Mouse (Mus musculus): ENCODE results near the gene Rnf144a. TPM values are rescaled to one million over a fixed set of nuclear protein-coding genes. Genes with fewer than 3 reads are reported as not detected.

Rnf144a gene
- total and polyA plus RNA-seq, 3 experiments = not detected

DNA sequence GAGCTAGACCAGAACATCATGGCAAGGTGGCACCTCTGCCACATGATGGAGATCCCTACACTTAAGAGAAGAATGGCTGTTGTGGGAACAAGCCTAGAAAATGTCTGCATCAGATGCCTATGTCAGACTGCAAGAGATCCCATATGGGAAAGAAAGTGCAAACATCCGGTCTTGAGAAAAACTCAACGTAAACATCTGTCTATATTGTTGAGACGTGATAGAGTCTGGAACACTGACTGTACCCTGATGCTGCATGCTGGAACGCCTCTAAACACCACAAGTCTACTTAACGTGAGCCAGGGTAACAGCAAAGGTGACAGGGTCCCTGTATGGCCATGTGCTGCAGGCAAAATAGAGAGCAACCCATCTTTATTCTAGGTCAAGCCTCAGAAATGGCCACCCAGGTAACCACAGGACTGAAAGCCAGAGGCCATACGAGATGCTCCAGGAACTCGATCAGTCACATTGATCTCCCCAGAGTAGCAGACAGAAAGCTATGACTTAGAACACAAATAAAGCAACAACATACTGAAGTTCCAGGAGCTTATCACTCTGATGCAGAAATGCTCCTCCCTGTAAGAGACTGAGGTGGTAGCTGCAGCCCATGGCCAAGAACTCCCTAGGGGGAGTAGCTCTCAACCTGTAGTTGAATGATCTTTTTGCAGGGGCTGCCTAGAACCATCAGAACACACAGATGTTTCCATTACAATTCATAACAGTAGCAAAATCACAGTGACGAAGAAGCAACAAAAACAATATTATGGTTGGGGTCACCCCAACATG, 38.3 kb downstream of the Rnf144a start:
- Histone ChIP-seq H3K4me1 (ENCODE audit: control insufficient read depth in 1 of 2, insufficient read depth in 2 of 2, low read length in 2 of 2) (no peaks in the 10 kb centered on the region), H3K36me3 (ENCODE audit: control insufficient read depth in 1 of 2, insufficient read depth in 2 of 2, low read length in 2 of 2) (no peaks in the 10 kb centered on the region), H3K79me2 (ENCODE audit: control insufficient read depth, insufficient read depth, low read length, poor library complexity) (no peaks in the 10 kb centered on the region), H3K4me3 (ENCODE audit: control insufficient read depth in 1 of 2, insufficient read depth in 1 of 2, low read depth in 2 of 2, low read length in 2 of 2) (no peak overlapping the region), H3K27ac (ENCODE audit: control insufficient read depth, low read depth, low read length) (no peak overlapping the region), H3K27me3 (ENCODE audit: control insufficient read depth in 1 of 2, insufficient read depth in 2 of 2, low read length in 2 of 2) (no peaks in the 10 kb centered on the region), H3K9ac (ENCODE audit: control insufficient read depth, low read depth, low read length, poor library complexity, severe bottlenecking) (no peak overlapping the region), H3K9me3 (replicated peaks; ENCODE audit: insufficient read depth, low read length) (no peaks in the 10 kb centered on the region)
- no peak for DNase-seq (ENCODE audit: low read depth, low spot score)
- TF ChIP-seq TAL1 (IDR thresholded peaks at IDR 0.05; ENCODE audit: low read length) (no peak), CTCF (IDR thresholded peaks at IDR 0.05 in 2 of 3, conservative IDR thresholded peaks at IDR 0.05 in 1 of 3; ENCODE audit: control insufficient read depth in 1 of 3, insufficient read depth in 1 of 3, low read depth in 2 of 3, low read length in 3 of 3, poor library complexity in 1 of 3, severe bottlenecking in 1 of 3) (no peak), POLR2AphosphoS5 (IDR thresholded peaks at IDR 0.05; ENCODE audit: borderline replicate concordance, low read depth, low read length) (no peak), MXI1 (IDR thresholded peaks at IDR 0.05; ENCODE audit: low read depth, low read length) (no peak), MEF2A (IDR thresholded peaks at IDR 0.05; ENCODE audit: extremely low read depth, insufficient replicate concordance, low read depth, low read length, poor library complexity, severe bottlenecking) (no peak), NRF1 (IDR thresholded peaks at IDR 0.05; ENCODE audit: insufficient read depth, low read depth, low read length, poor library complexity, severe bottlenecking) (no peak), ZMIZ1 (IDR thresholded peaks at IDR 0.05; ENCODE audit: low read depth, low read length) (no peak), USF2 (IDR thresholded peaks at IDR 0.05; ENCODE audit: borderline replicate concordance in 1 of 2, insufficient read depth in 1 of 2, low read depth in 1 of 2, low read length in 2 of 2) (no peak), CHD1 (IDR thresholded peaks at IDR 0.05; ENCODE audit: low read depth, low read length) (no peak), MAFK (IDR thresholded peaks at IDR 0.05; ENCODE audit: borderline replicate concordance, low read depth, low read length) (no peak), HCFC1 (IDR thresholded peaks at IDR 0.05; ENCODE audit: low read depth, low read length) (no peak), GATA1 (IDR thresholded peaks at IDR 0.05; ENCODE audit: low read depth, low read length) (no peak), JUND (IDR thresholded peaks at IDR 0.05; ENCODE audit: low read depth, low read length) (no peak), GABPA (IDR thresholded peaks at IDR 0.05; ENCODE audit: low read depth, low read length) (no peak), ELF1 (IDR thresholded peaks at IDR 0.05; ENCODE audit: low read depth, low read length) (no peak), SMC3 (IDR thresholded peaks at IDR 0.05; ENCODE audit: low read depth, low read length) (no peak), ZC3H11A (IDR thresholded peaks at IDR 0.05; ENCODE audit: low read depth, low read length) (no peak)

DNA sequence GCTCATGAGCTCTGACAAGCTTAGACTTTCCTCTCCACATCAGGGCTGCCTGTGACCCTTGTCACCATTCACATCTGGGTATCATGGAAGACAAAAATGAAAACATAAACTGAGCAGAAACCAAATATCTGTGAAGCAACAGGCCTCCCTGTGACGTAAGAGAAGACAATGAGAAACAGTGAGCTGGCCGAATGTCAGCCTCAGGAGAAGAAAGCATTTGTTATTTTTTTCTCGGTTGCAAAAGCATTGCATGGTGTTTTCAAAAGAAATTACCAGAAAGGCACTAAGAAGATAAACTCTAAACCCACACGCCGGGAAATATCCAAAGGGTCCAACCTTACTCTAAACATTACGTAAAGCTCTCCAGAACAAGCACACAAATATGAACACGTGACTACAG, 41.3 kb downstream of the Rnf144a start:
- no peaks in the 10 kb centered on the region for H3K36me3 ChIP-seq (ENCODE audit: control insufficient read depth in 1 of 2, insufficient read depth in 2 of 2, low read length in 2 of 2)

More for the DNA sequence above, 41.3 kb downstream of the Rnf144a start:
- H3K27me3 ChIP-seq (ENCODE audit: control insufficient read depth in 1 of 2, insufficient read depth in 2 of 2, low read length in 2 of 2) = no peaks in the 10 kb centered on the region
- H3K27ac ChIP-seq (ENCODE audit: control insufficient read depth, low read depth, low read length) = no peak overlapping the region
- H3K9ac ChIP-seq (ENCODE audit: control insufficient read depth, low read depth, low read length, poor library complexity, severe bottlenecking) = no peak overlapping the region
- TF ChIP-seq CTCF (IDR thresholded peaks at IDR 0.05 in 2 of 3, conservative IDR thresholded peaks at IDR 0.05 in 1 of 3; ENCODE audit: control insufficient read depth in 1 of 3, insufficient read depth in 1 of 3, low read depth in 2 of 3, low read length in 3 of 3, poor library complexity in 1 of 3, severe bottlenecking in 1 of 3) = no peak
- no peak for TF ChIP-seq USF2 (IDR thresholded peaks at IDR 0.05; ENCODE audit: borderline replicate concordance in 1 of 2, insufficient read depth in 1 of 2, low read depth in 1 of 2, low read length in 2 of 2)
- no peak for TF ChIP-seq ZC3H11A (IDR thresholded peaks at IDR 0.05; ENCODE audit: low read depth, low read length)
- TF ChIP-seq UBTF (IDR thresholded peaks at IDR 0.05; ENCODE audit: borderline replicate concordance, insufficient read depth, low read depth, low read length) = no peak
- no peak for TF ChIP-seq NRF1 (IDR thresholded peaks at IDR 0.05; ENCODE audit: insufficient read depth, low read depth, low read length, poor library complexity, severe bottlenecking)
- TF ChIP-seq KAT2A (conservative IDR thresholded peaks at IDR 0.05; ENCODE audit: low read depth, low read length) = no peak
- no peak for TF ChIP-seq MYB (IDR thresholded peaks at IDR 0.05; ENCODE audit: low read depth, low read length)
- TF ChIP-seq JUND (IDR thresholded peaks at IDR 0.05; ENCODE audit: low read depth, low read length) = no peak
- no peak for TF ChIP-seq RCOR1 (IDR thresholded peaks at IDR 0.05; ENCODE audit: low read depth, low read length)
- TF ChIP-seq POLR2AphosphoS2 (IDR thresholded peaks at IDR 0.05; ENCODE audit: low read length) = no peak
- TF ChIP-seq POLR2A (IDR thresholded peaks at IDR 0.05; ENCODE audit: control insufficient read depth in 1 of 2, insufficient read depth in 1 of 2, low read depth in 1 of 2, low read length in 2 of 2, poor library complexity in 1 of 2) = no peak
- H3K4me1 ChIP-seq (ENCODE audit: control insufficient read depth in 1 of 2, insufficient read depth in 2 of 2, low read length in 2 of 2) = no peaks in the 10 kb centered on the region
- no peaks in the 10 kb centered on the region for H3K79me2 ChIP-seq (ENCODE audit: control insufficient read depth, insufficient read depth, low read length, poor library complexity)
- no peak overlapping the region for H3K4me3 ChIP-seq (ENCODE audit: control insufficient read depth in 1 of 2, insufficient read depth in 1 of 2, low read depth in 2 of 2, low read length in 2 of 2)
- no peaks in the 10 kb centered on the region for H3K9me3 ChIP-seq (replicated peaks; ENCODE audit: insufficient read depth, low read length)
- no peak for DNase-seq (ENCODE audit: low read depth, low spot score)

All from MEL (cell line).